Mouse (Mus musculus) skeletal muscle tissue, postnatal 0 days (tissue): Measurements from ENCODE around the gene Olfr293. TPM values are rescaled to one million over a fixed set of nuclear protein-coding genes. Genes with fewer than 3 reads are reported as not detected.

Source experiments
- polyA plus RNA-seq: library from polyadenylated mRNA; unstranded; fragments of >200 nt; fragmentation: Nextera tagmentation; extraction: Ambion mirVana; gene quantifications from 2 replicates; pipeline ENCODE4 v1.2.1, GENCODE M21; 2015

Olfr293 gene
- not detected in 2 replicates for polyA plus RNA-seq

GRCm38 (mm10) chr7:86648761-86649160 is at the start of gene Olfr293:
Gene Olfr293, plus strand, starts transcription at chr7:86649061.

GRCm38 (mm10) chr7:86616543-86616942 is 32.3 kb upstream of the Olfr293 start, which contains the start of gene Olfr294:
Gene Olfr294, minus strand, starts transcription at chr7:86616643.

GRCm38 (mm10) chr7:86688030-86688429 is 39.2 kb downstream of the Olfr293 start, which contains the start of gene Olfr292:
Gene Olfr292, plus strand, starts transcription at chr7:86688330.

Other genes starting within 250 kb of the Olfr293 start
- gene Olfr301, start 245.2 kb upstream of the Olfr293 start, polyA plus RNA-seq, result not detected in 2 replicates
- gene Olfr299, start 189.1 kb upstream of the Olfr293 start, polyA plus RNA-seq, result not detected in 2 replicates
- not detected in 2 replicates for gene Olfr298, start 156.6 kb upstream of the Olfr293 start, polyA plus RNA-seq
- not detected in 2 replicates for gene Olfr297, start 129.1 kb upstream of the Olfr293 start, polyA plus RNA-seq
- gene Olfr295, start 65.2 kb upstream of the Olfr293 start, polyA plus RNA-seq, result not detected in 2 replicates
- gene Olfr294, start 32.4 kb upstream of the Olfr293 start, polyA plus RNA-seq, result not detected in 2 replicates
- not detected in 2 replicates for gene Olfr292, start 39.3 kb downstream of the Olfr293 start, polyA plus RNA-seq
- gene Folh1, start 126.9 kb downstream of the Olfr293 start, polyA plus RNA-seq, result 0.19 and 0.33 TPM in 2 replicates
- gene Vmn2r77, start 146.0 kb downstream of the Olfr293 start, polyA plus RNA-seq, result not detected in 2 replicates